Mouse (Mus musculus): ENCODE data around the gene 1500009L16Rik. TPM values are rescaled to one million over a fixed set of nuclear protein-coding genes. Genes with fewer than 3 reads are reported as not detected.

1500009L16Rik gene
- polyA plus RNA-seq (2015; fragmentation: Nextera tagmentation; extraction: Ambion mirVana): 79.6 and 83.2 TPM in 2 replicates

GRCm38 (mm10) chr10:83722579-83723031 is at the start of gene 1500009L16Rik:
1500009L16Rik (plus strand) TSS chr10:83722865.
- WGBS: under 1% methylated on average over 36 of the region's 37 CpGs
- peaks cover 14% of the 10 kb centered on the region for H3K4me1 ChIP-seq
- no peak within 1 kb of the TSS for H3K27ac ChIP-seq
- no peaks in the 10 kb centered on the region for H3K9me3 ChIP-seq
- H3K36me3 ChIP-seq (replicated peaks): no peaks in the 10 kb centered on the region
- peak within 1 kb of the TSS; percentile 81 for H3K4me2 ChIP-seq
- H3K9ac ChIP-seq: peak within 1 kb of the TSS; percentile 61
- H3K4me3 ChIP-seq: peak within 1 kb of the TSS; percentile 79
- peak; percentile 99 for ATAC-seq (replicated peaks)
- no peaks in the 10 kb centered on the region for H3K27me3 ChIP-seq (replicated peaks)

- H3K9me3 ChIP-seq: no peaks in the 10 kb centered on the region
- H3K4me1 ChIP-seq: no peaks in the 10 kb centered on the region
- H3K27ac ChIP-seq: no peak overlapping the region
- no peak overlapping the region for H3K4me2 ChIP-seq
- no peaks in the 10 kb centered on the region for H3K36me3 ChIP-seq (replicated peaks)
- H3K27me3 ChIP-seq (replicated peaks): no peaks in the 10 kb centered on the region
- WGBS: 56% methylated on average over 12 of the region's 12 CpGs
- no peak overlapping the region for H3K9ac ChIP-seq
- no peak overlapping the region for H3K4me3 ChIP-seq
- ATAC-seq (replicated peaks): peak; percentile 72; the same call in 1 of the 2 replicates
Measured at GRCm38 (mm10) chr10:83681334-83681733, 41.3 kb upstream of the 1500009L16Rik start.

GRCm38 (mm10) chr10:83688215-83688614 is 34.5 kb upstream of the 1500009L16Rik start:
- Histone ChIP-seq H3K27me3 (replicated peaks) (no peaks in the 10 kb centered on the region), H3K4me3 (no peak overlapping the region), H3K4me2 (no peak overlapping the region), H3K9ac (no peak overlapping the region), H3K9me3 (no peaks in the 10 kb centered on the region), H3K4me1 (no peaks in the 10 kb centered on the region), H3K27ac (no peak overlapping the region), H3K36me3 (replicated peaks) (no peaks in the 10 kb centered on the region)
- WGBS: 80% methylated on average over 2 of the region's 2 CpGs
- ATAC-seq (replicated peaks): no peak

GRCm38 (mm10) chr10:83692175-83692895 is 30.3 kb upstream of the 1500009L16Rik start:
- Histone ChIP-seq H3K9ac (no peak overlapping the region), H3K27me3 (replicated peaks) (no peaks in the 10 kb centered on the region), H3K9me3 (no peaks in the 10 kb centered on the region), H3K4me1 (no peaks in the 10 kb centered on the region), H3K4me2 (no peak overlapping the region), H3K4me3 (no peak overlapping the region), H3K36me3 (replicated peaks) (no peaks in the 10 kb centered on the region), H3K27ac (no peak overlapping the region)
- no peak for ATAC-seq (replicated peaks)
- WGBS: 89% methylated on average over 11 of the region's 11 CpGs

- no peak overlapping the region for H3K9ac ChIP-seq
- H3K36me3 ChIP-seq (replicated peaks): no peaks in the 10 kb centered on the region
- H3K27me3 ChIP-seq (replicated peaks): no peaks in the 10 kb centered on the region
- no peak overlapping the region for H3K27ac ChIP-seq
- H3K4me3 ChIP-seq: no peak overlapping the region
- H3K4me1 ChIP-seq: no peaks in the 10 kb centered on the region
- no peak for ATAC-seq (replicated peaks)
- 91% methylated on average over 4 of the region's 4 CpGs for WGBS
- H3K4me2 ChIP-seq: no peak overlapping the region
- no peaks in the 10 kb centered on the region for H3K9me3 ChIP-seq
Measured at GRCm38 (mm10) chr10:83696226-83696625, 26.4 kb upstream of the 1500009L16Rik start.

GRCm38 (mm10) chr10:83706628-83707027 is 16.0 kb upstream of the 1500009L16Rik start:
- no peak overlapping the region for H3K4me3 ChIP-seq
- H3K27me3 ChIP-seq (replicated peaks): no peaks in the 10 kb centered on the region
- peak; percentile 14; the same call in 1 of the 2 replicates for ATAC-seq (replicated peaks)
- WGBS: 82% methylated on average over 12 of the region's 12 CpGs
- H3K4me2 ChIP-seq: no peak overlapping the region
- no peaks in the 10 kb centered on the region for H3K4me1 ChIP-seq
- no peak overlapping the region for H3K9ac ChIP-seq
- no peak overlapping the region for H3K27ac ChIP-seq
- no peaks in the 10 kb centered on the region for H3K9me3 ChIP-seq
- no peaks in the 10 kb centered on the region for H3K36me3 ChIP-seq (replicated peaks)

- Histone ChIP-seq H3K27me3 (replicated peaks) (no peaks in the 10 kb centered on the region), H3K4me2 (no peak overlapping the region), H3K27ac (no peak overlapping the region), H3K4me3 (no peak overlapping the region), H3K9ac (no peak overlapping the region), H3K36me3 (replicated peaks) (no peaks in the 10 kb centered on the region), H3K4me1 (peaks cover 6% of the 10 kb centered on the region; the same call in 1 of the 2 replicates), H3K9me3 (no peaks in the 10 kb centered on the region)
- no peak for ATAC-seq (replicated peaks)
- WGBS: 68% methylated on average over 3 of the region's 3 CpGs
Measured at GRCm38 (mm10) chr10:83709920-83710319, 12.7 kb upstream of the 1500009L16Rik start.

GRCm38 (mm10) chr10:83711769-83712168 is 10.9 kb upstream of the 1500009L16Rik start:
- 60% methylated on average over 10 of the region's 10 CpGs for WGBS
- Histone ChIP-seq H3K27ac (peak overlapping the region; percentile 50; the same call in 1 of the 2 replicates), H3K9ac (no peak overlapping the region), H3K27me3 (replicated peaks) (no peaks in the 10 kb centered on the region), H3K4me2 (no peak overlapping the region), H3K9me3 (no peaks in the 10 kb centered on the region), H3K4me3 (no peak overlapping the region), H3K4me1 (peaks cover 6% of the 10 kb centered on the region; the same call in 1 of the 2 replicates), H3K36me3 (replicated peaks) (no peaks in the 10 kb centered on the region)
- no peak for ATAC-seq (replicated peaks)

GRCm38 (mm10) chr10:83718855-83719474 is 3.7 kb upstream of the 1500009L16Rik start:
- no peaks in the 10 kb centered on the region for H3K27me3 ChIP-seq (replicated peaks)
- no peak overlapping the region for H3K9ac ChIP-seq
- H3K4me3 ChIP-seq: no peak overlapping the region
- no peak overlapping the region for H3K27ac ChIP-seq
- no peak for ATAC-seq (replicated peaks)
- peaks cover 14% of the 10 kb centered on the region for H3K4me1 ChIP-seq
- WGBS: 88% methylated on average over 12 of the region's 12 CpGs
- H3K36me3 ChIP-seq (replicated peaks): no peaks in the 10 kb centered on the region
- H3K4me2 ChIP-seq: no peak overlapping the region
- H3K9me3 ChIP-seq: no peaks in the 10 kb centered on the region

GRCm38 (mm10) chr10:83723055-83723454 is 390 bp downstream of the 1500009L16Rik start:
- 0% methylated on average over 23 of the region's 23 CpGs for WGBS
- H3K27me3 ChIP-seq (replicated peaks): no peaks in the 10 kb centered on the region
- H3K4me1 ChIP-seq: peaks cover 14% of the 10 kb centered on the region
- peak overlapping the region; percentile 61 for H3K9ac ChIP-seq
- peak overlapping the region; percentile 81 for H3K4me2 ChIP-seq
- no peaks in the 10 kb centered on the region for H3K9me3 ChIP-seq
- H3K4me3 ChIP-seq: peak overlapping the region; percentile 79
- H3K36me3 ChIP-seq (replicated peaks): no peaks in the 10 kb centered on the region
- no peak overlapping the region for H3K27ac ChIP-seq
- ATAC-seq (replicated peaks): peak; percentile 72

- no peak overlapping the region for H3K9ac ChIP-seq
- ATAC-seq (replicated peaks): no peak
- H3K4me1 ChIP-seq: peaks cover 14% of the 10 kb centered on the region
- H3K9me3 ChIP-seq: no peaks in the 10 kb centered on the region
- H3K27me3 ChIP-seq (replicated peaks): no peaks in the 10 kb centered on the region
- no peaks in the 10 kb centered on the region for H3K36me3 ChIP-seq (replicated peaks)
- H3K4me2 ChIP-seq: no peak overlapping the region
- no peak overlapping the region for H3K4me3 ChIP-seq
- no peak overlapping the region for H3K27ac ChIP-seq
- 88% methylated on average over 15 of the region's 15 CpGs for WGBS
Measured at GRCm38 (mm10) chr10:83724351-83725059, 1.8 kb downstream of the 1500009L16Rik start.

GRCm38 (mm10) chr10:83726164-83726563 is 3.5 kb downstream of the 1500009L16Rik start:
- Histone ChIP-seq H3K4me2 (no peak overlapping the region), H3K27ac (no peak overlapping the region), H3K36me3 (replicated peaks) (no peaks in the 10 kb centered on the region), H3K4me1 (peaks cover 14% of the 10 kb centered on the region), H3K27me3 (replicated peaks) (no peaks in the 10 kb centered on the region), H3K9ac (no peak overlapping the region), H3K9me3 (no peaks in the 10 kb centered on the region), H3K4me3 (no peak overlapping the region)
- 77% methylated on average over 11 of the region's 11 CpGs for WGBS
- no peak for ATAC-seq (replicated peaks)
